Mouse (Mus musculus) erythroblast, embryonic 14.5 days (primary cell): Measurements from ENCODE around the gene Gm45844. TPM values are rescaled to one million over a fixed set of nuclear protein-coding genes. Genes with fewer than 3 reads are reported as not detected.

Experiments used
- H3K27me3 ChIP-seq: 2 replicates; pipeline ENCODE4 v1.6.1; 2012; ENCODE audit warnings: inconsistent platforms; ENCODE audit not compliant: control insufficient read depth
- H3K36me3 ChIP-seq: 2 replicates; pipeline ENCODE4 v1.6.1; 2012; ENCODE audit warnings: mild to moderate bottlenecking, inconsistent platforms; ENCODE audit not compliant: control insufficient read depth
- H3K4me1 ChIP-seq: 2 replicates; pipeline ENCODE4 v1.6.1; 2012; ENCODE audit warnings: inconsistent platforms; ENCODE audit not compliant: control insufficient read depth
- H3K4me3 ChIP-seq: replicated peaks from 2 replicates; pipeline ENCODE3; 2012; ENCODE audit warnings: moderate library complexity, mild to moderate bottlenecking, inconsistent platforms
- H3K9me3 ChIP-seq: 2 replicates; pipeline ENCODE4 v1.6.1; 2012; ENCODE audit warnings: low read length, inconsistent platforms, mixed read lengths; ENCODE audit not compliant: control insufficient read depth
- GATA1 ChIP-seq: IDR thresholded peaks from 2 replicates; pipeline ENCODE4 v1.6.1; 2012; ENCODE audit warnings: low read length, inconsistent platforms, mixed read lengths
- TAL1 ChIP-seq: IDR thresholded peaks from 3 replicates; pipeline ENCODE4 v1.6.1; 2012; ENCODE audit warnings: low read length, inconsistent platforms, mixed read lengths
- polyA plus RNA-seq: library from polyadenylated mRNA; stranded (reverse); fragments of >175 nt; gene quantifications from 2 replicates; pipeline ENCODE4 v1.2.3, GENCODE M21; 2012

Gm45844 gene
- polyA plus RNA-seq, 1 experiment, result not detected

DNA sequence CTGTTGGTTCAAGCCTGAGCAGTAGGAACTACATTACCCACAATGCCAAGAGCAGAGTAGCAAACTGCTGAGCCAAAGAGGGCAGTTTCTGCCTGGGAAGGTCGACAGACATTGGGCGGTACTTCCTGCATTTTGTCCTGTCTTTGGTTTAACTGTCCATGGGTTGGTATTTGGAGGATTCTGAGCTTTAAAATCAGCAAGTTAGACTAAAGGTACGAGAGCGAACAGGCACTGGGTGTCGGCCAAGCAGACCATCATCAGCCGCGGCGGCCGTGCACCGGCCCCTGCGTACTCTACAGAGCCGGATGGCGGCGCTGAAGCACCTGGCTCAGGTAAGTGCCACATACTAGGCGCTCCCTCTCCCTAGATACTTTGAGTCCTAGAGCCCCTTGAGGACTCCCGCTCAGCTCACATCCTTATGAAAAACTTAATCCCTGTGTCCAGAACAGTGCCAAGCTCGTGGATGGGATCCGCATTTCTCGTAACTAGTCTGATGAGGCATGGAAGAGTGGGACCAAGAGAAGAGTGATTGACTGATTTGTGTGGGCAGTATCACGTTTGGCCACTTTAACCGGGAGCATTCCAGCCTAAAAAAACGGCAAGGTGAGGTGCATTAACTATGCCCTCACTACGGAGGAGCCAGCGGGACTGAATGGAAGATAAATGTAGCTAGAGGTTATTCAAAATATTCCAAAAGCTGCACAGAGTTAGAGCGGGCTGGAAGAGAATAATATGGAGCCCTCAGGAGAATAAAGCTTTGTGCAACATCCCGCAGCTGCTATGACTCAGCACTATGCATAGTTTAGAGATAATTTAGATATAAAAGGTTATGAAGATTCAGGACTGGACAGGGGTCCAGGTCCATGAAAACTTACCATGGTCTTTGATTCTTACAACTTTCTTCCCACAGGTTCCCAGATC, 106.6 kb downstream of the Gm45844 start, which contains the start of gene Zfp418:
Gene Zfp418 (plus strand): TSS at position 104 of the 921 bp plus-strand sequence.
- Histone ChIP-seq H3K9me3 (no peaks in the 10 kb centered on the region), H3K27me3 (no peaks in the 10 kb centered on the region), H3K36me3 (no peaks in the 10 kb centered on the region), H3K4me1 (peaks cover 12% of the 10 kb centered on the region), H3K4me3 (peak within 1 kb of the TSS; percentile 70)
- no peak for TF ChIP-seq TAL1
- no peak for TF ChIP-seq GATA1

Other genes with a start within 250 kb of the Gm45844 start
- 0.07 and 0.12 TPM in 2 replicates for gene Zfp954, start 156.8 kb downstream of the Gm45844 start, polyA plus RNA-seq
- not detected in 2 replicates for gene Zfp773, start 141.5 kb downstream of the Gm45844 start, polyA plus RNA-seq
- gene Zfp418, start 107.0 kb downstream of the Gm45844 start, polyA plus RNA-seq, result not detected in 2 replicates
- not detected in 2 replicates for gene Zfp772, start 68.3 kb downstream of the Gm45844 start, polyA plus RNA-seq
- gene Vmn2r29, start 31.0 kb downstream of the Gm45844 start, polyA plus RNA-seq, result not detected in 2 replicates
- gene Clcn4, start 22.6 kb upstream of the Gm45844 start, polyA plus RNA-seq, result 0.28 and 0.30 TPM in 2 replicates
- gene Vmn2r30, start 59.3 kb upstream of the Gm45844 start, polyA plus RNA-seq, result 0.01 TPM in 1 of 2 replicates, not detected in the other
- gene Gm45783, start 96.3 kb upstream of the Gm45844 start, polyA plus RNA-seq, result not detected in 2 replicates
- under 0.01 TPM in 1 of 2 replicates, not detected in the other for gene Vmn2r31, start 121.4 kb upstream of the Gm45844 start, polyA plus RNA-seq
- gene Vmn2r32, start 201.7 kb upstream of the Gm45844 start, polyA plus RNA-seq, result not detected in 2 replicates